In genomic region chr7:92820410-92820809, GRCm38 (mm10) we compare ENCODE assay signal across 19 mouse cellular contexts. TPM values are rescaled to one million over a fixed set of nuclear protein-coding genes. Genes with fewer than 3 reads are reported as not detected.
A peak's percentile ranks its signal among the peaks of the same experiment; 100 is the strongest.
DNase-seq lines count a peak whose midpoint lies in the region; ATAC-seq and TF ChIP-seq lines count a peak whose summit lies in the region.
"Had no signal": no experiment of that assay in that cellular context is flagged by ENCODE, and none has a peak within 500 bp of the region (broad histone marks: within the 10 kb centered on the region; RNA-seq: fewer than 3 reads in every experiment).

No protein-coding gene starts in this region.

- 87% methylated on average over 1 of the region's 1 CpGs for WGBS in intestine, postnatal 0 days
- WGBS in intestine, embryonic 15.5 days: 100% methylated on average over 1 of the region's 1 CpGs
- WGBS in small intestine, adult 2 months: 83% methylated on average over 1 of the region's 1 CpGs
- 83% methylated on average over 1 of the region's 1 CpGs for WGBS in hindbrain, embryonic 14.5 days

- H3K9me3 ChIP-seq in intestine, postnatal 0 days (ENCODE audit: control insufficient read depth): no peaks in the 10 kb centered on the region
- no peaks in the 10 kb centered on the region for H3K9me3 ChIP-seq in intestine, embryonic 15.5 days
- H3K9me3 ChIP-seq in hindbrain, embryonic 14.5 days (ENCODE audit: control insufficient read depth, low read length): no peaks in the 10 kb centered on the region
- H3K9me3 ChIP-seq: forebrain, embryonic 10.5 days; heart, embryonic 12.5 days had no signal

- no peaks in the 10 kb centered on the region for H3K4me1 ChIP-seq in intestine, postnatal 0 days (replicated peaks; ENCODE audit: control insufficient read depth, insufficient read depth, low read length)
- H3K4me1 ChIP-seq in intestine, embryonic 15.5 days (replicated peaks): 0 out of 2 replicates have a peak, but pooled peaks cover 12% of the 10 kb centered on the region
- H3K4me1 ChIP-seq in small intestine, adult 2 months (ENCODE audit: control insufficient read depth, insufficient read depth, insufficient read length, low read length): no peaks in the 10 kb centered on the region; the same call in 1 of the 2 replicates
- H3K4me1 ChIP-seq in hindbrain, embryonic 14.5 days (replicated peaks; ENCODE audit: control insufficient read depth, insufficient read depth, low read length): no peaks in the 10 kb centered on the region
- H3K4me1 ChIP-seq: heart, embryonic 12.5 days had no signal

- H3K9ac ChIP-seq in intestine, postnatal 0 days (ENCODE audit: low read depth, low read length): peak overlapping the region; percentile 48
- H3K9ac ChIP-seq in intestine, embryonic 15.5 days: no peak overlapping the region
- H3K9ac ChIP-seq in hindbrain, embryonic 14.5 days: no peak overlapping the region
- H3K9ac ChIP-seq: heart, embryonic 12.5 days had no signal

- peak; percentile 56 to 62 for DNase-seq in spleen, postnatal 36 days (ENCODE audit: low spot score in 2 of 2)
- no peak for DNase-seq in spleen, postnatal 10 days (ENCODE audit: low spot score in 2 of 2)
- peak; percentile 23 to 26 for DNase-seq in B cell, adult 2 months
- no peak for DNase-seq in cerebellum, adult 9-10 months
- DNase-seq in hindbrain, embryonic 14.5 days (ENCODE audit: low spot score): no peak
- DNase-seq: adrenal gland, postnatal 14 days; cerebellum, adult 11-12 months; gastrocnemius, postnatal 14 days; heart, postnatal 36 days had no signal

- H3K27me3 ChIP-seq in intestine, postnatal 0 days (replicated peaks; ENCODE audit: control insufficient read depth, insufficient read depth, low read length): no peaks in the 10 kb centered on the region
- H3K27me3 ChIP-seq in intestine, embryonic 15.5 days (replicated peaks): no peaks in the 10 kb centered on the region
- no peaks in the 10 kb centered on the region for H3K27me3 ChIP-seq in small intestine, adult 2 months (ENCODE audit: control insufficient read depth, insufficient read depth, low read length)
- no peaks in the 10 kb centered on the region for H3K27me3 ChIP-seq in hindbrain, embryonic 14.5 days (ENCODE audit: control insufficient read depth, insufficient read depth, low read length)
- H3K27me3 ChIP-seq: heart, embryonic 12.5 days; Patski had no signal

- peak overlapping the region; percentile 37 for H3K4me3 ChIP-seq in intestine, postnatal 0 days (ENCODE audit: low read depth, low read length)
- no peak overlapping the region for H3K4me3 ChIP-seq in intestine, embryonic 15.5 days (replicated peaks)
- H3K4me3 ChIP-seq in small intestine, adult 2 months (ENCODE audit: low read depth, low read length): no peak overlapping the region
- no peak overlapping the region for H3K4me3 ChIP-seq in hindbrain, embryonic 14.5 days (replicated peaks; ENCODE audit: low read length)
- H3K4me3 ChIP-seq: erythroblast, embryonic 14.5 days; forebrain, embryonic 10.5 days; heart, embryonic 12.5 days had no signal

- no peak for TF ChIP-seq CTCF in intestine, postnatal 0 days (IDR thresholded peaks at IDR 0.05; ENCODE audit: low read depth)
- no peak for TF ChIP-seq CTCF in small intestine, adult 2 months (IDR thresholded peaks at IDR 0.05; ENCODE audit: extremely low read depth, insufficient read length, insufficient replicate concordance, low read depth, low read length)

- H3K36me3 ChIP-seq in intestine, postnatal 0 days (ENCODE audit: control insufficient read depth, insufficient read depth): 0 out of 2 replicates have a peak, but pooled peaks cover 5% of the 10 kb centered on the region
- H3K36me3 ChIP-seq in intestine, embryonic 15.5 days: no peaks in the 10 kb centered on the region
- H3K36me3 ChIP-seq in small intestine, adult 2 months (ENCODE audit: control insufficient read depth, insufficient read depth, low read length): no peaks in the 10 kb centered on the region
- no peaks in the 10 kb centered on the region for H3K36me3 ChIP-seq in hindbrain, embryonic 14.5 days (replicated peaks; ENCODE audit: control insufficient read depth, insufficient read depth)
- H3K36me3 ChIP-seq: forebrain, embryonic 10.5 days; heart, embryonic 12.5 days had no signal

- no peak for TF ChIP-seq POLR2A in small intestine, adult 2 months (IDR thresholded peaks at IDR 0.05; ENCODE audit: low read depth, low read length)

- H3K27ac ChIP-seq in intestine, postnatal 0 days (ENCODE audit: low read depth, low read length): peak overlapping the region; percentile 86
- no peak overlapping the region for H3K27ac ChIP-seq in intestine, embryonic 15.5 days
- H3K27ac ChIP-seq in small intestine, adult 2 months (ENCODE audit: insufficient read depth, low read depth, low read length): 0 out of 2 replicates have a peak overlapping the region, but pooled peaks have one; percentile 32
- no peak overlapping the region for H3K27ac ChIP-seq in hindbrain, embryonic 14.5 days
- H3K27ac ChIP-seq: forebrain, embryonic 10.5 days had no signal

- no peak for ATAC-seq in intestine, postnatal 0 days
- no peak for ATAC-seq in intestine, embryonic 15.5 days
- ATAC-seq in hindbrain, embryonic 14.5 days (ENCODE audit: low FRiP score): no peak
- ATAC-seq: activated CD4-positive, CD25-positive, alpha-beta regulatory T cell, adult 4 months; forebrain, embryonic 14.5 days; hindbrain, embryonic 16.5 days; Patski had no signal

- peak overlapping the region; percentile 55; the same call in 1 of the 2 replicates for H3K4me2 ChIP-seq in intestine, postnatal 0 days (replicated peaks; ENCODE audit: low read depth)
- no peak overlapping the region for H3K4me2 ChIP-seq in intestine, embryonic 15.5 days (replicated peaks)
- no peak overlapping the region for H3K4me2 ChIP-seq in hindbrain, embryonic 14.5 days (replicated peaks)
- H3K4me2 ChIP-seq: heart, embryonic 12.5 days had no signal

RNA-seq across cellular contexts. Expression of gene Ddias, which starts 53.6 kb away (rescaled TPM):
- 2.6 and 2.8 TPM in 2 replicates for polyA plus RNA-seq in intestine, postnatal 0 days (2015; fragmentation: Nextera tagmentation; extraction: Ambion mirVana)
- 9.4 and 12.1 TPM in 2 replicates for polyA plus RNA-seq in intestine, embryonic 15.5 days (2015; fragmentation: Nextera tagmentation; extraction: Ambion mirVana)
- 0.03 TPM in 1 of 2 replicates, not detected in the other for polyA plus RNA-seq in small intestine, adult 2 months (2012; rRNA removed)
- 4.8 and 5.0 TPM in 2 replicates for polyA plus RNA-seq in hindbrain, embryonic 14.5 days (2014; fragmentation: Nextera tagmentation; extraction: Ambion mirVana)

RNA-seq across cellular contexts. Expression of gene Prcp, which starts 53.9 kb away (rescaled TPM):
- polyA plus RNA-seq in intestine, postnatal 0 days (2015; fragmentation: Nextera tagmentation; extraction: Ambion mirVana): 25.4 and 26.9 TPM in 2 replicates
- polyA plus RNA-seq in intestine, embryonic 15.5 days (2015; fragmentation: Nextera tagmentation; extraction: Ambion mirVana): 22.3 and 22.7 TPM in 2 replicates
- 3.5 and 9.1 TPM in 2 replicates for polyA plus RNA-seq in small intestine, adult 2 months (2012; rRNA removed)
- 20.3 and 21.1 TPM in 2 replicates for polyA plus RNA-seq in hindbrain, embryonic 14.5 days (2014; fragmentation: Nextera tagmentation; extraction: Ambion mirVana)

Comparison
In these comparisons a context has a peak if more than half of its experiments do, and no peak if none do; other contexts are left out.
1. H3K27ac ChIP-seq: peak in intestine, postnatal 0 days (single experiment) and small intestine, adult 2 months (single experiment); none in intestine, embryonic 15.5 days (single experiment) and hindbrain, embryonic 14.5 days (single experiment).
2. DNase-seq: peak in spleen, postnatal 36 days (2 of 2) and B cell, adult 2 months (2 of 2); none in spleen, postnatal 10 days (0 of 2), cerebellum, adult 9-10 months (single experiment) and hindbrain, embryonic 14.5 days (single experiment).